Mouse (Mus musculus): Measurements from ENCODE around the gene Olfr1427.

DNA sequence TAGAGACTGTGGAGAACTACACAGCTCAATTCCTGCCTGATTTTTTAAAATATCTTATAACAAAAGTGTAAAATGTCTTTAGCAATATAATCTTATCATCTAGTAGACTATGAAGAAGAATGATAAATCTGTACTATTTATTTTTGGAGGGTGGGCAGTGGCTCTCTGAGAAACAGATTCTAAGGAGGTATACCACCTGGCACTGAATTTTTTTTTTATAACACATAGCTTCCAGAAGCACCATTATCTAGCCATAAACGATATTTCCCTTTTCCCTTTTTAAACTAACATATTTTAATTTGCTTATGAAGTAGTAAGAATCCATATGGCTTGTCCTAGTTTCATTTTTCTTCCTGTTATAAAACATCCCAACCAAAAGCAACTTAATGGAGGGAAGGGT lies 1.4 kb upstream of the Olfr1427 start:
- no peak for TF ChIP-seq CTCF (IDR thresholded peaks at IDR 0.05; ENCODE audit: control insufficient read depth, insufficient read depth, low read length)
- TF ChIP-seq POLR2A (IDR thresholded peaks at IDR 0.05; ENCODE audit: borderline replicate concordance, control insufficient read depth, low read depth, low read length), result no peak
